Mouse (Mus musculus): ENCODE data around the gene Rbms3. TPM values are rescaled to one million over a fixed set of nuclear protein-coding genes. Genes with fewer than 3 reads are reported as not detected.

Rbms3 gene
- polyA plus RNA-seq, 1 experiment from 2014 or later: 44.5 TPM

- Histone ChIP-seq H3K27me3 (ENCODE audit: insufficient read depth, low read length) (no peaks in the 10 kb centered on the region), H3K4me2 (ENCODE audit: low read length) (no peak overlapping the region), H3K9me3 (replicated peaks; ENCODE audit: low read length) (no peaks in the 10 kb centered on the region), H3K9ac (ENCODE audit: low read depth, low read length) (no peak overlapping the region), H3K4me1 (replicated peaks; ENCODE audit: insufficient read depth, low read length) (no peaks in the 10 kb centered on the region), H3K36me3 (ENCODE audit: insufficient read depth, low read length) (no peaks in the 10 kb centered on the region), H3K4me3 (replicated peaks; ENCODE audit: low read depth, low read length) (no peak overlapping the region), H3K27ac (no peak overlapping the region)
- TF ChIP-seq CTCF (IDR thresholded peaks at IDR 0.05; ENCODE audit: low read depth): no peak
- ATAC-seq (replicated peaks; ENCODE audit: low FRiP score, low read depth): no peak
- DNase-seq (ENCODE audit: low spot score): no peak
- 92% methylated on average over 7 of the region's 7 CpGs for WGBS
Measured at GRCm38 (mm10) chr9:117317251-117317650, 312.5 kb downstream of the Rbms3 start.

- TF ChIP-seq CTCF (IDR thresholded peaks at IDR 0.05; ENCODE audit: low read depth): no peak
- ATAC-seq (replicated peaks; ENCODE audit: low FRiP score, low read depth) (no peak), DNase-seq (ENCODE audit: low spot score) (no peak)
- Histone ChIP-seq H3K4me3 (replicated peaks; ENCODE audit: low read depth, low read length) (no peak overlapping the region), H3K27me3 (ENCODE audit: insufficient read depth, low read length) (no peaks in the 10 kb centered on the region), H3K4me1 (replicated peaks; ENCODE audit: insufficient read depth, low read length) (no peaks in the 10 kb centered on the region), H3K27ac (no peak overlapping the region), H3K4me2 (ENCODE audit: low read length) (no peak overlapping the region), H3K36me3 (ENCODE audit: insufficient read depth, low read length) (no peaks in the 10 kb centered on the region), H3K9ac (ENCODE audit: low read depth, low read length) (no peak overlapping the region), H3K9me3 (replicated peaks; ENCODE audit: low read length) (no peaks in the 10 kb centered on the region)
- WGBS: 73% methylated on average over 11 of the region's 11 CpGs
Measured at GRCm38 (mm10) chr9:117313642-117314041, 316.1 kb downstream of the Rbms3 start.

DNA sequence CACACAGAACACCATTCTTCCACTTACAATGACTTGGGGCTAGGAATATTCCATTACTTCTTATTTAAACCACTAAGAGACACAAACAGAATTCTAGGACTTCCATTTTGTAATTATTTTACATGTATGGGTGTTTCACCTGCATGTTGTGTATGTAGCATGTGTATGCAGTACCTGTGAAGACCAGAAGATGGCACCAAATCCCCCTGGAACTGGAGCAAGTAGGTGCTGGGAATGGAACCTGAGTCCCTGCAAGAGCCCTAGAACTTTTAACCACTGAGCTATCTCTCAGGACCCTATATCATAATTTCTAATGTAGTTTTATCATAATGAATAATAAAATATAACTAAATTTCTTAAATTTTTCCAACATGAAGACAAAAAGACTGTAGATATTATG is 319.9 kb downstream of the Rbms3 start:
- Histone ChIP-seq H3K4me2 (ENCODE audit: low read length) (no peak overlapping the region), H3K4me3 (replicated peaks; ENCODE audit: low read depth, low read length) (no peak overlapping the region), H3K9ac (ENCODE audit: low read depth, low read length) (no peak overlapping the region), H3K4me1 (replicated peaks; ENCODE audit: insufficient read depth, low read length) (no peaks in the 10 kb centered on the region), H3K27ac (no peak overlapping the region), H3K27me3 (ENCODE audit: insufficient read depth, low read length) (no peaks in the 10 kb centered on the region), H3K9me3 (replicated peaks; ENCODE audit: low read length) (no peaks in the 10 kb centered on the region), H3K36me3 (ENCODE audit: insufficient read depth, low read length) (no peaks in the 10 kb centered on the region)
- DNase-seq (ENCODE audit: low spot score) (no peak), ATAC-seq (replicated peaks; ENCODE audit: low FRiP score, low read depth) (no peak)
- TF ChIP-seq CTCF (IDR thresholded peaks at IDR 0.05; ENCODE audit: low read depth): peak; percentile 45

DNA sequence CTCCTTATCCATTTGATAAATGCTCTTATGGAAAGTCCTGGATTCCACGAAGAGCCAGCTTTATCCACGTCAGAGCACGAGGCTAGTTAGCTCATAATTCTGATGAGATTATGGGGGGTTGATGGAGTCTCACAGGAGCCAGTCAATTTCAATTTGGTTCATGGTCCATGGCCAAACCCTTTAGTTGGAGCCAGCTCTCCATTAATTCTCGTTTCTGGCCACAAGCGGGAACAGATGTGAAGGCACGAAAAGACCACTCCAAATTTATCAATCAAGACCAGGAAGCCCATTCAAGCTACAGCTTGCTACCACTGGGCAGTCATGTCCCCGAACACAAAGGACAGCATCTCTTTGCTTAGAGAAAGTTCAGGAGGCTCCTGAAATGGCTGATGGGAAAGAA is 330.7 kb downstream of the Rbms3 start:
- Histone ChIP-seq H3K27ac (no peak overlapping the region), H3K36me3 (ENCODE audit: insufficient read depth, low read length) (no peaks in the 10 kb centered on the region), H3K27me3 (ENCODE audit: insufficient read depth, low read length) (no peaks in the 10 kb centered on the region), H3K4me1 (replicated peaks; ENCODE audit: insufficient read depth, low read length) (no peaks in the 10 kb centered on the region), H3K9me3 (replicated peaks; ENCODE audit: low read length) (no peaks in the 10 kb centered on the region), H3K4me2 (ENCODE audit: low read length) (no peak overlapping the region), H3K9ac (ENCODE audit: low read depth, low read length) (no peak overlapping the region), H3K4me3 (replicated peaks; ENCODE audit: low read depth, low read length) (no peak overlapping the region)
- TF ChIP-seq CTCF (IDR thresholded peaks at IDR 0.05; ENCODE audit: low read depth): no peak
- ATAC-seq (replicated peaks; ENCODE audit: low FRiP score, low read depth): no peak
- 85% methylated on average over 7 of the region's 7 CpGs for WGBS
- no peak for DNase-seq (ENCODE audit: low spot score)

- Histone ChIP-seq H3K27ac (no peak overlapping the region), H3K9ac (ENCODE audit: low read depth, low read length) (no peak overlapping the region), H3K9me3 (replicated peaks; ENCODE audit: low read length) (no peaks in the 10 kb centered on the region), H3K36me3 (ENCODE audit: insufficient read depth, low read length) (no peaks in the 10 kb centered on the region), H3K27me3 (ENCODE audit: insufficient read depth, low read length) (no peaks in the 10 kb centered on the region), H3K4me3 (replicated peaks; ENCODE audit: low read depth, low read length) (no peak overlapping the region), H3K4me2 (ENCODE audit: low read length) (no peak overlapping the region), H3K4me1 (replicated peaks; ENCODE audit: insufficient read depth, low read length) (no peaks in the 10 kb centered on the region)
- 64% methylated on average over 15 of the region's 15 CpGs for WGBS
- ATAC-seq (replicated peaks; ENCODE audit: low FRiP score, low read depth) (no peak), DNase-seq (ENCODE audit: low spot score) (no peak)
- TF ChIP-seq CTCF (IDR thresholded peaks at IDR 0.05; ENCODE audit: low read depth): no peak
Measured at GRCm38 (mm10) chr9:117297662-117298531, 331.8 kb downstream of the Rbms3 start.

DNA sequence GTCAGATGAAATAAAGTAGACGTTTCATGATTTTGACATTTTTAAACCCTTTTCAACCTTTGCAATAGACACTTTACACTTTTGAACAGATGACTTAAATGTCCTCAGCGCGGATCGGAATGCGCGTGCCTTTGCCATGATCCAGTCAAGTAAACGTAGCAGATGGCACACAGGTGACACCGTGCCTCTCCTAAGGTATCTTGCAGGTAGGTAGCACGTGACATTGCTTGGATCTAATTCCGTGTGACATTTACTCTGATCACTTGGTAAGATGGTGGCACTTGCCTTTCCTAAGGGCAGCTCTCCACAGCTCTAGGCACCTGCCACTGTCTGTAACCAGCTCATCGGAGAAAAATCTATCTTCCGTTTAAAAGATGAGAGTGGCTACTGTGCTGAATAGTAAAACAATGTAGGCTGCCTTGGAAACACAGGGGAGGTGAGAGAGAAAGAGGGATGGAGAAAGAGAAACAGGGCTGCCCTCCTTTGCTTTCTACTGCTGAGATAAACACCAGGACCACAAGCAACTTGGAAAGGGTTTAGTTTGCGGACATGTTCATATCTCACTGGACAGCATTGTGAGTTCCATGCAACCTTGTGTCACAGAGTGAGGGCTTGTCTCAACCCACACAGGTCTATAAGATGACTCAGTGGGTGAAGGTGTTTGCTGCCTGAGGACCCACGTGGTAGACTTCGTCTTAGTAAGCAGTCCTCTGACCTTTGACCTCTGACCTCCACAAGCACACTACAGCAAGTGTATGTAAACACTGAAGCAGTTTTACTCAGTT is 338.5 kb downstream of the Rbms3 start:
- 82% methylated on average over 15 of the region's 15 CpGs for WGBS
- Histone ChIP-seq H3K27me3 (ENCODE audit: insufficient read depth, low read length) (no peaks in the 10 kb centered on the region), H3K4me1 (replicated peaks; ENCODE audit: insufficient read depth, low read length) (no peaks in the 10 kb centered on the region), H3K27ac (no peak overlapping the region), H3K9me3 (replicated peaks; ENCODE audit: low read length) (no peaks in the 10 kb centered on the region), H3K9ac (ENCODE audit: low read depth, low read length) (no peak overlapping the region), H3K36me3 (ENCODE audit: insufficient read depth, low read length) (no peaks in the 10 kb centered on the region), H3K4me2 (ENCODE audit: low read length) (no peak overlapping the region), H3K4me3 (replicated peaks; ENCODE audit: low read depth, low read length) (no peak overlapping the region)
- DNase-seq (ENCODE audit: low spot score) (no peak), ATAC-seq (replicated peaks; ENCODE audit: low FRiP score, low read depth) (no peak)
- no peak for TF ChIP-seq CTCF (IDR thresholded peaks at IDR 0.05; ENCODE audit: low read depth)

Data from kidney, postnatal 0 days (tissue).